Mouse (Mus musculus): ENCODE measurements around the gene P2ry6. TPM values are rescaled to one million over a fixed set of nuclear protein-coding genes. Genes with fewer than 3 reads are reported as not detected.
A peak's percentile ranks its signal among the peaks of the same experiment; 100 is the strongest.

Gene P2ry6
- total and polyA plus RNA-seq, 2 experiments, result 0.92 to 4.3 TPM

DNA sequence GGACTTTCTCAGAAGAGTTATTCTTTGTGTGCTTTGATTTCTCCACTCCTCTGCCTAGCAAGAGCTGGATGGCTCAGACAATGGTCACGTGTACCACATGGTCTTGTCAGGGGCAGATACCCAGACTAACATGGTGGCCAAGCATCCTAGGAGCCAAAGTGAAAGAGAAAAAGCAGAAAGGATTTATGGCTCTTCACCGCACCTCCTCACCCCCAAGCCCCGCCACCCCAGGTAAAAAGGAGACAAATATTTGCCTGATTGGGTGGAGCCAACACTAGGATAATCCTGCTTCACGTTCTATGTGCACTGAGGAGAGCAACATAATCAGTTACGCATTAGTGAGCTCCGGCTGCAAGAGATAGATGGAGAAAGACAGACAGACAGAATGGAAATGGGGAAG, 6.1 kb downstream of the P2ry6 start:
- no peak for TF ChIP-seq CTCF (IDR thresholded peaks at IDR 0.05; ENCODE audit: low read depth, low read length)
- no peak for TF ChIP-seq POLR2A (IDR thresholded peaks at IDR 0.05; ENCODE audit: extremely low read depth, insufficient read depth, low read length)

GRCm38 (mm10) chr7:100967850-100968249, 6.6 kb downstream of the P2ry6 start:
- H3K4me3 ChIP-seq (ENCODE audit: insufficient read depth, low read depth, low read length), result no peak overlapping the region
- no peaks in the 10 kb centered on the region for H3K27me3 ChIP-seq (ENCODE audit: control insufficient read depth, insufficient read depth, low read length)
- WGBS, result 71% methylated on average over 9 of the region's 9 CpGs
- no peaks in the 10 kb centered on the region for H3K4me1 ChIP-seq (ENCODE audit: control insufficient read depth, insufficient read depth, low read length)
- no peak for TF ChIP-seq POLR2A (IDR thresholded peaks at IDR 0.05; ENCODE audit: extremely low read depth, insufficient read depth, low read length)
- no peak for TF ChIP-seq CTCF (IDR thresholded peaks at IDR 0.05; ENCODE audit: low read depth, low read length)
- no peak overlapping the region for H3K9ac ChIP-seq (ENCODE audit: low read depth, low read length)
- no peak for DNase-seq (ENCODE audit: extremely low read depth, low read depth, low spot score)
- H3K36me3 ChIP-seq (ENCODE audit: control insufficient read depth, insufficient read depth, low read length), result no peaks in the 10 kb centered on the region
- H3K79me2 ChIP-seq (ENCODE audit: control insufficient read depth, insufficient read depth, low read length), result no peaks in the 10 kb centered on the region
- no peak overlapping the region for H3K27ac ChIP-seq (replicated peaks; ENCODE audit: insufficient read depth, low read depth, low read length)

More for the DNA sequence above, 6.1 kb downstream of the P2ry6 start:
- no peak overlapping the region for H3K27ac ChIP-seq (replicated peaks; ENCODE audit: insufficient read depth, low read depth, low read length)
- H3K79me2 ChIP-seq (ENCODE audit: control insufficient read depth, insufficient read depth, low read length), result no peaks in the 10 kb centered on the region
- no peak overlapping the region for H3K9ac ChIP-seq (ENCODE audit: low read depth, low read length)
- no peaks in the 10 kb centered on the region for H3K27me3 ChIP-seq (ENCODE audit: control insufficient read depth, insufficient read depth, low read length)
- no peaks in the 10 kb centered on the region for H3K4me1 ChIP-seq (ENCODE audit: control insufficient read depth, insufficient read depth, low read length)
- WGBS, result 44% methylated on average over 6 of the region's 6 CpGs
- no peak overlapping the region for H3K4me3 ChIP-seq (ENCODE audit: insufficient read depth, low read depth, low read length)
- no peak for DNase-seq (ENCODE audit: extremely low read depth, low read depth, low spot score)
- no peaks in the 10 kb centered on the region for H3K36me3 ChIP-seq (ENCODE audit: control insufficient read depth, insufficient read depth, low read length)

GRCm38 (mm10) chr7:100966014-100966413, 8.4 kb downstream of the P2ry6 start:
- no peaks in the 10 kb centered on the region for H3K27me3 ChIP-seq (ENCODE audit: control insufficient read depth, insufficient read depth, low read length)
- TF ChIP-seq CTCF (IDR thresholded peaks at IDR 0.05; ENCODE audit: low read depth, low read length) (no peak), POLR2A (IDR thresholded peaks at IDR 0.05; ENCODE audit: extremely low read depth, insufficient read depth, low read length) (no peak)
- H3K79me2 ChIP-seq (ENCODE audit: control insufficient read depth, insufficient read depth, low read length), result no peaks in the 10 kb centered on the region
- WGBS, result 95% methylated on average over 7 of the region's 7 CpGs
- no peak for DNase-seq (ENCODE audit: extremely low read depth, low read depth, low spot score)
- H3K36me3 ChIP-seq (ENCODE audit: control insufficient read depth, insufficient read depth, low read length), result no peaks in the 10 kb centered on the region
- no peak overlapping the region for H3K27ac ChIP-seq (replicated peaks; ENCODE audit: insufficient read depth, low read depth, low read length)
- no peak overlapping the region for H3K4me3 ChIP-seq (ENCODE audit: insufficient read depth, low read depth, low read length)
- H3K4me1 ChIP-seq (ENCODE audit: control insufficient read depth, insufficient read depth, low read length), result no peaks in the 10 kb centered on the region
- H3K9ac ChIP-seq (ENCODE audit: low read depth, low read length), result no peak overlapping the region

DNA sequence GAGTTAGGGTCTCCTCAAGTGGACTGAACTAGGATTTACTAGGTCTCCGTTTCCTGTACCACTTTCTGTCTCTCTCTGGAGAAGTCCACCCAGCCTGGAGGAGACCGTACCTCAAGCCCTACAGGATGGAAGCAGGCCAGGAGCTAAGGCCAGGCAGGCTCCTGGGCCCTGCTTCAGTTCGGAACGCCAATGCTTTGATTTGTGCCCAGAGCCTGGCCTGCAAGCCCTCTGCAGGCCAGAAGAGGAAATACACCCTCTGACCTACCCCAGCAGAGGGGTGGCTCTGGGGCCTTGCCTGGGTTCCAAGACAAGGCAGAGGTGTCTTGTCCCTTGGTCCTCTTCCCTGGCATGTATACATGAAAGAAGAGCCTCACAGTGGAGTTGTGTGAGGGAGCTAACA, 9.4 kb downstream of the P2ry6 start:
- Histone ChIP-seq H3K36me3 (ENCODE audit: control insufficient read depth, insufficient read depth, low read length) (no peaks in the 10 kb centered on the region), H3K9ac (ENCODE audit: low read depth, low read length) (no peak overlapping the region), H3K27ac (replicated peaks; ENCODE audit: insufficient read depth, low read depth, low read length) (no peak overlapping the region), H3K4me3 (ENCODE audit: insufficient read depth, low read depth, low read length) (no peak overlapping the region), H3K4me1 (ENCODE audit: control insufficient read depth, insufficient read depth, low read length) (no peaks in the 10 kb centered on the region), H3K27me3 (ENCODE audit: control insufficient read depth, insufficient read depth, low read length) (no peaks in the 10 kb centered on the region), H3K79me2 (ENCODE audit: control insufficient read depth, insufficient read depth, low read length) (no peaks in the 10 kb centered on the region)
- no peak for TF ChIP-seq POLR2A (IDR thresholded peaks at IDR 0.05; ENCODE audit: extremely low read depth, insufficient read depth, low read length)
- TF ChIP-seq CTCF (IDR thresholded peaks at IDR 0.05; ENCODE audit: low read depth, low read length), result peak; percentile 92
- peak; percentile 20 for DNase-seq (ENCODE audit: extremely low read depth, low read depth, low spot score)
- 20% methylated on average over 4 of the region's 4 CpGs for WGBS

GRCm38 (mm10) chr7:100964242-100964641, 10.2 kb downstream of the P2ry6 start:
- H3K36me3 ChIP-seq (ENCODE audit: control insufficient read depth, insufficient read depth, low read length), result no peaks in the 10 kb centered on the region
- 82% methylated on average over 6 of the region's 6 CpGs for WGBS
- H3K4me3 ChIP-seq (ENCODE audit: insufficient read depth, low read depth, low read length), result peak overlapping the region; percentile 51
- DNase-seq (ENCODE audit: extremely low read depth, low read depth, low spot score), result no peak
- peak overlapping the region; percentile 18; the same call in 1 of the 2 replicates for H3K27ac ChIP-seq (replicated peaks; ENCODE audit: insufficient read depth, low read depth, low read length)
- H3K27me3 ChIP-seq (ENCODE audit: control insufficient read depth, insufficient read depth, low read length), result no peaks in the 10 kb centered on the region
- H3K9ac ChIP-seq (ENCODE audit: low read depth, low read length), result peak overlapping the region; percentile 31
- H3K79me2 ChIP-seq (ENCODE audit: control insufficient read depth, insufficient read depth, low read length), result no peaks in the 10 kb centered on the region
- TF ChIP-seq POLR2A (IDR thresholded peaks at IDR 0.05; ENCODE audit: extremely low read depth, insufficient read depth, low read length) (no peak), CTCF (IDR thresholded peaks at IDR 0.05; ENCODE audit: low read depth, low read length) (no peak)
- H3K4me1 ChIP-seq (ENCODE audit: control insufficient read depth, insufficient read depth, low read length), result no peaks in the 10 kb centered on the region

GRCm38 (mm10) chr7:100963381-100963780, 11.1 kb downstream of the P2ry6 start:
- no peaks in the 10 kb centered on the region for H3K4me1 ChIP-seq (ENCODE audit: control insufficient read depth, insufficient read depth, low read length)
- H3K4me3 ChIP-seq (ENCODE audit: insufficient read depth, low read depth, low read length), result peak overlapping the region; percentile 25; the same call in 1 of the 2 replicates
- no peaks in the 10 kb centered on the region for H3K79me2 ChIP-seq (ENCODE audit: control insufficient read depth, insufficient read depth, low read length)
- DNase-seq (ENCODE audit: extremely low read depth, low read depth, low spot score), result no peak
- no peak overlapping the region; the same call in 1 of the 2 replicates for H3K27ac ChIP-seq (replicated peaks; ENCODE audit: insufficient read depth, low read depth, low read length)
- TF ChIP-seq CTCF (IDR thresholded peaks at IDR 0.05; ENCODE audit: low read depth, low read length) (no peak), POLR2A (IDR thresholded peaks at IDR 0.05; ENCODE audit: extremely low read depth, insufficient read depth, low read length) (no peak)
- H3K9ac ChIP-seq (ENCODE audit: low read depth, low read length), result peak overlapping the region; percentile 52
- no peaks in the 10 kb centered on the region for H3K27me3 ChIP-seq (ENCODE audit: control insufficient read depth, insufficient read depth, low read length)
- 78% methylated on average over 8 of the region's 8 CpGs for WGBS
- no peaks in the 10 kb centered on the region for H3K36me3 ChIP-seq (ENCODE audit: control insufficient read depth, insufficient read depth, low read length)
